ENCODE assay signal across 8 mouse cellular contexts in genomic region chr9:8042338-8043043, GRCm38 (mm10). TPM values are rescaled to one million over a fixed set of nuclear protein-coding genes. Genes with fewer than 3 reads are reported as not detected.
DNase-seq lines count a peak whose midpoint lies in the region; ATAC-seq and TF ChIP-seq lines count a peak whose summit lies in the region.

Cfap300 (minus strand) TSS chr9:8042823.

- TF ChIP-seq CTCF in left cerebral cortex, adult 2 months (IDR thresholded peaks at IDR 0.05) = no peak

- H3K4me3 ChIP-seq in left cerebral cortex, adult 2 months = peak within 1 kb of the TSS; percentile 79

- H3K27ac ChIP-seq in left cerebral cortex, adult 2 months = peak within 1 kb of the TSS; percentile 90

- intact Hi-C loops in left cerebral cortex, adult 2 months (cut with DNase I) = loop anchor here (1.0 to 5.0 kb wide), 2 partner anchors 92 to 205 kb away; partner anchors contain the start of genes Birc2 and Cep126

- peak; percentile 83 for ATAC-seq in megakaryocyte, adult 5-6 weeks (ENCODE audit: poor library complexity, severe bottlenecking)

- DNase-seq in adrenal gland, adult (ENCODE audit: inconsistent age in 2 of 2, low spot score in 1 of 2) = peak; percentile 98 to 99
- DNase-seq in embryo, embryonic 10.5 days (ENCODE audit: low spot score) = peak; percentile 99
- peak; percentile 97 for DNase-seq in gastrocnemius, postnatal 10 days
- DNase-seq in hindlimb bud, embryonic 11.5 days (ENCODE audit: extremely low spot score, low read depth, low spot score) = peak; percentile 93
- peak; percentile 97 to 98 for DNase-seq in left cerebral cortex, adult 2 months (ENCODE audit: extremely low spot score in 1 of 2, low spot score in 2 of 2)
- peak; percentile 96 to 97 for DNase-seq in right cerebral cortex, adult 2 months (ENCODE audit: low spot score in 2 of 2)
- peak; percentile 79 for DNase-seq in urinary bladder, postnatal 10 days (ENCODE audit: low spot score)

RNA-seq across cellular contexts. Expression of gene Cfap300, which starts in this region (rescaled TPM):
- 1 to 10 TPM; 1.2 to 2.0 TPM for total RNA-seq in gastrocnemius, postnatal 10 days (2021)
- total RNA-seq in left cerebral cortex, adult 2 months (2021) = 1 to 10 TPM; 8.8 to 9.3 TPM
- total RNA-seq in megakaryocyte, adult 5-6 weeks (2015) = not detected in 2 replicates
- not detected in 2 replicates for total RNA-seq in megakaryocyte, adult 5-6 weeks (2017)

Comparison
In these comparisons a context has a peak if more than half of its experiments do, and no peak if none do; other contexts are left out.
1. Peak in every context shown above with its lines: DNase-seq, ATAC-seq, H3K4me3 ChIP-seq and H3K27ac ChIP-seq.
2. Peak in ATAC-seq in megakaryocyte, adult 5-6 weeks; RNA of the gene not detected or under 1 TPM.